Mouse (Mus musculus) Muller cell, postnatal 12 days (primary cell): ENCODE data around the gene Vmn2r67.
"Not testable (repeated sequence)": the region's sequence is repeated elsewhere in the genome, so short reads cannot be mapped to it uniquely, and the experiment has no call there.

Experiments used
- DNase-seq: peaks from one replicate; pipeline ENCODE4 v3.0.0-alpha.2; 2015; ENCODE audit errors: inconsistent ontology term

Vmn2r67 gene

GRCm38 (mm10) chr7:85155898-85156297, at the start of gene Vmn2r67:
Gene Vmn2r67 (minus strand): TSS chr7:85155998.
- DNase-seq = no peak

GRCm38 (mm10) chr7:85104531-85104930, 51.3 kb downstream of the Vmn2r67 start:
- DNase-seq = not testable (repeated sequence)
